In the genomic region with DNA sequence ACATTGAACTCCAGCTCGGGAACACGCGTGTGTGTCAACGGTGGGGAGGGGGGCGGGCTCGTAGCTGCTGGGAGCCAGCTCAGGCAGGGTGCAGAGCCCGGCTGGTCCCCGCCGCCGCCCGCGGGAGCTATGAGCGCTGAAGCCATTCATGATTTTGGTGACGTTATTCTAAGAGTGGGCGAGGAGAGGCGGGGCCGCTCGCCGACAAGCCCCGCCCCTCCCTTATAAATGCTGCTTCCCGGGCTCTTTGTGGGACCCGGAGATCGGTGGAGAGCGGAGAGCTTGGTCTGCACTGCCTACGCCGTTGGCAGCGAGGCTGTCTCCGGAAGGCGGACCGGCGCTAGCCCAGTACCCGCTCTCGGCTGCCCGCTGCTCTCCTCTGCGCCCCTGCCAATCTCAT, we compare ENCODE assay signal across 8 mouse cellular contexts. TPM values are rescaled to one million over a fixed set of nuclear protein-coding genes. Genes with fewer than 3 reads are reported as not detected.
A peak's percentile ranks its signal among the peaks of the same experiment; 100 is the strongest.
DNase-seq lines count a peak whose midpoint lies in the region; ATAC-seq and TF ChIP-seq lines count a peak whose summit lies in the region.

A gene (plus strand): TSS at position 253 of the 400 bp plus-strand sequence.

- no peaks in the 10 kb centered on the region for H3K27me3 ChIP-seq in cerebellum, adult 2 months (ENCODE audit: control insufficient read depth, insufficient read depth, low read length)
- peaks cover 12% of the 10 kb centered on the region for H3K27me3 ChIP-seq in hindbrain, embryonic 10.5 days (ENCODE audit: insufficient read depth, poor library complexity, severe bottlenecking)
- no peaks in the 10 kb centered on the region for H3K27me3 ChIP-seq in lung, embryonic 16.5 days (ENCODE audit: control insufficient read depth, insufficient read depth, low read depth, low read length)
- H3K27me3 ChIP-seq in thymus, adult 2 months (ENCODE audit: control insufficient read depth, insufficient read depth, low read length) = no peaks in the 10 kb centered on the region

- no peaks in the 10 kb centered on the region for H3K4me1 ChIP-seq in cerebellum, adult 2 months (ENCODE audit: control insufficient read depth, insufficient read depth, low read length)
- H3K4me1 ChIP-seq in hindbrain, embryonic 10.5 days (replicated peaks) = peaks cover 52% of the 10 kb centered on the region
- peaks cover 10% of the 10 kb centered on the region; the same call in 1 of the 2 replicates for H3K4me1 ChIP-seq in lung, embryonic 16.5 days (replicated peaks; ENCODE audit: control insufficient read depth, insufficient read depth, low read length)
- H3K4me1 ChIP-seq in thymus, adult 2 months (replicated peaks; ENCODE audit: control insufficient read depth, insufficient read depth, low read length) = peaks cover 33% of the 10 kb centered on the region

- no peak for TF ChIP-seq CTCF in cerebellum, adult 2 months (IDR thresholded peaks at IDR 0.05; ENCODE audit: borderline replicate concordance, insufficient read depth, low read depth, low read length)
- TF ChIP-seq CTCF in thymus, adult 2 months (IDR thresholded peaks at IDR 0.05; ENCODE audit: borderline replicate concordance, control insufficient read depth, extremely low read depth, insufficient read depth, low read length, poor library complexity) = peak; percentile 71

- peak within 1 kb of the TSS; percentile 97 for H3K4me2 ChIP-seq in lung, embryonic 16.5 days (ENCODE audit: low read depth, low read length)

- under 1% methylated on average over 35 of the region's 35 CpGs for WGBS in cerebellum, adult 2 months
- under 1% methylated on average over 35 of the region's 35 CpGs for WGBS in hindbrain, embryonic 10.5 days
- under 1% methylated on average over 33 of the region's 35 CpGs for WGBS in lung, embryonic 16.5 days
- 0% methylated on average over 35 of the region's 35 CpGs for WGBS in thymus, adult 2 months

- H3K9ac ChIP-seq in lung, embryonic 16.5 days (ENCODE audit: low read length) = peak within 1 kb of the TSS; percentile 98

- peak within 1 kb of the TSS; percentile 51; the same call in 1 of the 2 replicates for H3K27ac ChIP-seq in cerebellum, adult 2 months (ENCODE audit: insufficient read depth, low read length)
- H3K27ac ChIP-seq in hindbrain, embryonic 10.5 days = peak within 1 kb of the TSS; percentile 96
- peak within 1 kb of the TSS; percentile 87 for H3K27ac ChIP-seq in lung, embryonic 16.5 days (ENCODE audit: low read length)
- H3K27ac ChIP-seq in thymus, adult 2 months (ENCODE audit: control insufficient read depth, insufficient read depth, low read length) = peak within 1 kb of the TSS; percentile 97

- ATAC-seq in lung, embryonic 16.5 days (ENCODE audit: low read depth) = peak; percentile 92

- peak; percentile 66 for DNase-seq in ES-CJ7 (ENCODE audit: low read depth, low spot score)
- peak; percentile 91 to 93 for DNase-seq in cerebellum, adult 2 months
- DNase-seq in frontal cortex, adult 2 months (ENCODE audit: extremely low spot score in 1 of 2, low spot score in 1 of 2) = peak; percentile 82 to 95
- DNase-seq in hindbrain, embryonic 10.5 days (ENCODE audit: low spot score) = peak; percentile 94
- peak; percentile 94 for DNase-seq in layer of hippocampus, adult 9-11 months
- DNase-seq in ovary, adult 18-20 months (ENCODE audit: low spot score) = peak; percentile 87
- DNase-seq in thymus, adult 2 months = peak; percentile 97

- TF ChIP-seq POLR2A in cerebellum, adult 2 months (IDR thresholded peaks at IDR 0.05; ENCODE audit: borderline replicate concordance, insufficient read depth, low read length) = peak; percentile 88
- TF ChIP-seq POLR2A in thymus, adult 2 months (IDR thresholded peaks at IDR 0.05; ENCODE audit: control insufficient read depth, extremely low read depth, insufficient read depth, low read length, poor library complexity) = peak; percentile 100

- peaks cover 22% of the 10 kb centered on the region for H3K36me3 ChIP-seq in hindbrain, embryonic 10.5 days
- no peaks in the 10 kb centered on the region; the same call in none of the 2 replicates for H3K36me3 ChIP-seq in lung, embryonic 16.5 days (ENCODE audit: control insufficient read depth, insufficient read depth, low read length)
- H3K36me3 ChIP-seq in thymus, adult 2 months (ENCODE audit: control insufficient read depth, insufficient read depth, low read length) = peaks cover 21% of the 10 kb centered on the region

- peak within 1 kb of the TSS; percentile 77 for H3K4me3 ChIP-seq in cerebellum, adult 2 months (replicated peaks; ENCODE audit: insufficient read depth, low read depth, low read length)
- H3K4me3 ChIP-seq in hindbrain, embryonic 10.5 days = peak within 1 kb of the TSS; percentile 82
- peak within 1 kb of the TSS; percentile 89 for H3K4me3 ChIP-seq in lung, embryonic 16.5 days (ENCODE audit: low read length)
- peak within 1 kb of the TSS; percentile 97 for H3K4me3 ChIP-seq in thymus, adult 2 months (ENCODE audit: control insufficient read depth, insufficient read depth, low read length)

- no peaks in the 10 kb centered on the region for H3K9me3 ChIP-seq in hindbrain, embryonic 10.5 days
- H3K9me3 ChIP-seq in lung, embryonic 16.5 days (ENCODE audit: control insufficient read depth, low read length) = no peaks in the 10 kb centered on the region

RNA-seq across cellular contexts. Expression of the gene that starts here (rescaled TPM):
- 42.9 and 50.2 TPM in 2 replicates for polyA plus RNA-seq in cerebellum, adult 2 months (2012; rRNA removed)
- 52.0 and 53.0 TPM in 2 replicates for polyA plus RNA-seq in frontal cortex, adult 2 months (2012; rRNA removed)
- polyA plus RNA-seq in hindbrain, embryonic 10.5 days (2016; fragmentation: Nextera tagmentation; extraction: Ambion mirVana) = 2.4 and 2.6 TPM in 2 replicates
- 8.8 and 9.7 TPM in 2 replicates for polyA plus RNA-seq in lung, embryonic 16.5 days (2015; fragmentation: Nextera tagmentation; extraction: Ambion mirVana)
- 197 and 216 TPM in 2 replicates for polyA plus RNA-seq in thymus, adult 2 months (2012; rRNA removed)

Comparison
In these comparisons a context has a peak if more than half of its experiments do, and no peak if none do; other contexts are left out.
1. Peak in every context shown above with its lines: DNase-seq, ATAC-seq, H3K4me3 ChIP-seq and H3K27ac ChIP-seq.